Mouse (Mus musculus) midbrain, embryonic 13.5 days (tissue): ENCODE data around the gene Pon1. TPM values are rescaled to one million over a fixed set of nuclear protein-coding genes. Genes with fewer than 3 reads are reported as not detected.

Experiments
- ATAC-seq: fragments of 200-750 bp; cut with Nextera tagmentation; 2 replicates; pipeline ENCODE4 v1.8.0; 2017; ENCODE audit warnings: mild to moderate bottlenecking, moderate TSS enrichment, moderate library complexity
- H3K27ac ChIP-seq: fragments of 300-500 bp; sonication (generic); 2 replicates; pipeline ENCODE4 v1.5.1; 2015; ENCODE audit warnings: inconsistent platforms, mild to moderate bottlenecking, moderate library complexity
- H3K27me3 ChIP-seq: fragments of 300-500 bp; sonication (generic); 2 replicates; pipeline ENCODE4 v1.6.1; 2015; ENCODE audit warnings: mild to moderate bottlenecking, inconsistent platforms
- H3K36me3 ChIP-seq: fragments of 300-500 bp; sonication (generic); 2 replicates; pipeline ENCODE4 v1.6.1; 2015; ENCODE audit warnings: mild to moderate bottlenecking, inconsistent platforms
- H3K4me1 ChIP-seq: fragments of 300-500 bp; sonication (generic); replicated peaks from 2 replicates; pipeline ENCODE4 v1.6.1; 2015; ENCODE audit warnings: inconsistent platforms
- H3K4me2 ChIP-seq: fragments of 300-500 bp; sonication (generic); replicated peaks from 2 replicates; pipeline ENCODE4 v1.6.1; 2015; ENCODE audit warnings: moderate library complexity, mild to moderate bottlenecking, inconsistent platforms
- H3K4me3 ChIP-seq: fragments of 300-500 bp; sonication (generic); replicated peaks from 2 replicates; pipeline ENCODE4 v1.5.1; 2015; ENCODE audit warnings: mild to moderate bottlenecking, inconsistent platforms
- H3K9ac ChIP-seq: fragments of 300-500 bp; sonication (generic); replicated peaks from 2 replicates; pipeline ENCODE4 v1.6.1; 2015; ENCODE audit warnings: mild to moderate bottlenecking, inconsistent platforms
- H3K9me3 ChIP-seq: fragments of 300-500 bp; sonication (generic); 2 replicates; pipeline ENCODE4 v1.6.1; 2016; ENCODE audit warnings: mild to moderate bottlenecking, inconsistent platforms
- WGBS: fragments of 180-500 bp; shearing (Covaris S2); methylation state at CpG from one replicate; pipeline ENCODE4 v1.1.7; 2015; 5-methylcytosine and 5-hydroxymethylcytosine counted together
- polyA plus RNA-seq: library from polyadenylated mRNA; unstranded; fragments of >200 nt; fragmentation: Nextera tagmentation; extraction: Ambion mirVana; gene quantifications from 2 replicates; pipeline ENCODE4 v1.2.1, GENCODE M21; 2015

Gene Pon1
- polyA plus RNA-seq, 1 experiment from 2014 or later: 0.38 TPM

GRCm38 (mm10) chr6:5119181-5119910 lies 74.4 kb downstream of the Pon1 start:
- no peak overlapping the region for H3K4me3 ChIP-seq
- H3K4me1 ChIP-seq: no peaks in the 10 kb centered on the region
- WGBS: 88% methylated on average over 15 of the region's 15 CpGs
- H3K9ac ChIP-seq: no peak overlapping the region
- no peak for ATAC-seq
- H3K27ac ChIP-seq: no peak overlapping the region
- H3K9me3 ChIP-seq: no peaks in the 10 kb centered on the region
- H3K36me3 ChIP-seq: peaks cover 21% of the 10 kb centered on the region
- no peaks in the 10 kb centered on the region for H3K27me3 ChIP-seq
- H3K4me2 ChIP-seq: no peak overlapping the region

Other genes starting within 250 kb of the Pon1 start
- gene Pon3, start 62.3 kb upstream of the Pon1 start, polyA plus RNA-seq: 4.8 and 5.2 TPM in 2 replicates
- 25.0 and 30.6 TPM in 2 replicates for gene Pon2, start 104.5 kb upstream of the Pon1 start, polyA plus RNA-seq
- gene Asb4, start 189.4 kb upstream of the Pon1 start, polyA plus RNA-seq: 17.6 and 18.6 TPM in 2 replicates